Mouse (Mus musculus) stomach, embryonic 16.5 days (tissue): Measurements from ENCODE around the gene Gps2. TPM values are rescaled to one million over a fixed set of nuclear protein-coding genes. Genes with fewer than 3 reads are reported as not detected.

Source experiments
- ATAC-seq: fragments of 200-750 bp; cut with Nextera tagmentation; 2 replicates; pipeline ENCODE4 v1.8.0; 2017; ENCODE audit warnings: moderate number of reproducible peaks, moderate TSS enrichment; ENCODE audit not compliant: insufficient read depth, low FRiP score
- H3K27ac ChIP-seq: fragments of 300-500 bp; sonication (generic); 2 replicates; pipeline ENCODE4 v1.5.1; 2014; ENCODE audit warnings: low read length
- H3K27me3 ChIP-seq: fragments of 300-500 bp; sonication (generic); 2 replicates; pipeline ENCODE4 v1.6.1; 2014; ENCODE audit warnings: low read length, control low read depth, mixed read lengths; ENCODE audit not compliant: control insufficient read depth, insufficient read depth
- H3K36me3 ChIP-seq: fragments of 300-500 bp; sonication (generic); 2 replicates; pipeline ENCODE4 v1.6.1; 2014; ENCODE audit warnings: low read length; ENCODE audit not compliant: control insufficient read depth, insufficient read depth
- H3K4me1 ChIP-seq: fragments of 300-500 bp; sonication (generic); 2 replicates; pipeline ENCODE4 v1.6.1; 2014; ENCODE audit warnings: low read length, control low read depth, mixed read lengths; ENCODE audit not compliant: control insufficient read depth, insufficient read depth
- H3K4me2 ChIP-seq: fragments of 300-500 bp; sonication (generic); 2 replicates; pipeline ENCODE4 v1.6.1; 2014; ENCODE audit warnings: low read depth, low read length, mixed read lengths
- H3K4me3 ChIP-seq: fragments of 300-500 bp; sonication (generic); replicated peaks from 2 replicates; pipeline ENCODE4 v1.5.1; 2014; ENCODE audit warnings: mild to moderate bottlenecking, low read length
- H3K9ac ChIP-seq: fragments of 300-500 bp; sonication (generic); 2 replicates; pipeline ENCODE4 v1.6.1; 2014; ENCODE audit warnings: low read length
- H3K9me3 ChIP-seq: fragments of 300-500 bp; sonication (generic); replicated peaks from 2 replicates; pipeline ENCODE4 v1.6.1; 2016; ENCODE audit warnings: low read length, control low read depth; ENCODE audit not compliant: control insufficient read depth
- WGBS: fragments of 180-500 bp; shearing (Covaris S2); extraction: QIAGEN DNeasy Blood & Tissue Kit; methylation state at CpG from one replicate; pipeline ENCODE4 v1.1.7; 2014; 5-methylcytosine and 5-hydroxymethylcytosine counted together
- polyA plus RNA-seq: library from polyadenylated mRNA; unstranded; fragments of >200 nt; fragmentation: Nextera tagmentation; extraction: Ambion mirVana; gene quantifications from 2 replicates; pipeline ENCODE4 v1.2.1, GENCODE M21; 2015

The Gps2 gene
- polyA plus RNA-seq, 1 experiment from 2014 or later: 63.4 TPM

- Histone ChIP-seq H3K4me1 (peaks cover 27% of the 10 kb centered on the region), H3K9me3 (no peaks in the 10 kb centered on the region), H3K27me3 (no peaks in the 10 kb centered on the region; the same call in 1 of the 2 replicates), H3K4me2 (peak overlapping the region; percentile 100), H3K9ac (peak overlapping the region; percentile 72), H3K4me3 (peak overlapping the region; percentile 52), H3K27ac (no peak overlapping the region), H3K36me3 (no peaks in the 10 kb centered on the region)
- 1% methylated on average over 30 of the region's 30 CpGs for WGBS
- ATAC-seq: peak; percentile 12; the same call in 1 of the 2 replicates
These were observed 22.5 kb downstream of the Gps2 start for GRCm38 (mm10) chr11:69936156-69936555.

GRCm38 (mm10) chr11:69936714-69937347 is 23.1 kb downstream of the Gps2 start:
- 37% methylated on average over 9 of the region's 9 CpGs for WGBS
- no peak for ATAC-seq
- Histone ChIP-seq H3K9me3 (no peaks in the 10 kb centered on the region), H3K9ac (no peak overlapping the region), H3K4me1 (peaks cover 27% of the 10 kb centered on the region), H3K27me3 (no peaks in the 10 kb centered on the region; the same call in 1 of the 2 replicates), H3K36me3 (no peaks in the 10 kb centered on the region), H3K4me3 (no peak overlapping the region), H3K4me2 (peak overlapping the region; percentile 100), H3K27ac (no peak overlapping the region)

GRCm38 (mm10) chr11:69937385-69937784 is 23.7 kb downstream of the Gps2 start:
- WGBS: 30% methylated on average over 4 of the region's 4 CpGs
- H3K27ac ChIP-seq: peak overlapping the region; percentile 7; the same call in 1 of the 2 replicates
- no peaks in the 10 kb centered on the region for H3K36me3 ChIP-seq
- no peaks in the 10 kb centered on the region; the same call in 1 of the 2 replicates for H3K27me3 ChIP-seq
- H3K9ac ChIP-seq: peak overlapping the region; percentile 3; the same call in 1 of the 2 replicates
- peaks cover 27% of the 10 kb centered on the region for H3K4me1 ChIP-seq
- no peak overlapping the region for H3K4me2 ChIP-seq
- no peaks in the 10 kb centered on the region for H3K9me3 ChIP-seq
- ATAC-seq: 0 out of 2 replicates have a peak, but pooled peaks have one; percentile 4
- H3K4me3 ChIP-seq: no peak overlapping the region

- Histone ChIP-seq H3K36me3 (no peaks in the 10 kb centered on the region), H3K4me2 (no peak overlapping the region), H3K27ac (peak overlapping the region; percentile 7; the same call in 1 of the 2 replicates), H3K9ac (peak overlapping the region; percentile 3), H3K4me1 (peaks cover 27% of the 10 kb centered on the region), H3K9me3 (no peaks in the 10 kb centered on the region), H3K27me3 (no peaks in the 10 kb centered on the region; the same call in 1 of the 2 replicates), H3K4me3 (no peak overlapping the region)
- 71% methylated on average over 5 of the region's 5 CpGs for WGBS
- ATAC-seq: no peak
These were observed 24.1 kb downstream of the Gps2 start for GRCm38 (mm10) chr11:69937834-69938233.

- Histone ChIP-seq H3K9me3 (no peaks in the 10 kb centered on the region), H3K4me1 (peaks cover 27% of the 10 kb centered on the region), H3K36me3 (no peaks in the 10 kb centered on the region), H3K4me2 (no peak overlapping the region), H3K4me3 (no peak overlapping the region), H3K9ac (no peak overlapping the region; the same call in 1 of the 2 replicates), H3K27ac (no peak overlapping the region), H3K27me3 (no peaks in the 10 kb centered on the region; the same call in 1 of the 2 replicates)
- 33% methylated on average over 9 of the region's 9 CpGs for WGBS
- no peak for ATAC-seq
These were observed 24.8 kb downstream of the Gps2 start for GRCm38 (mm10) chr11:69938401-69938979.

GRCm38 (mm10) chr11:69939181-69939580 is 25.5 kb downstream of the Gps2 start:
- no peaks in the 10 kb centered on the region for H3K36me3 ChIP-seq
- no peak overlapping the region for H3K4me3 ChIP-seq
- no peak overlapping the region for H3K4me2 ChIP-seq
- no peak for ATAC-seq
- peaks cover 27% of the 10 kb centered on the region for H3K4me1 ChIP-seq
- H3K9me3 ChIP-seq: no peaks in the 10 kb centered on the region
- H3K27me3 ChIP-seq: no peaks in the 10 kb centered on the region; the same call in 1 of the 2 replicates
- no peak overlapping the region for H3K27ac ChIP-seq
- WGBS: 59% methylated on average over 5 of the region's 5 CpGs
- H3K9ac ChIP-seq: no peak overlapping the region

GRCm38 (mm10) chr11:69939731-69940130 is 26.0 kb downstream of the Gps2 start:
- Histone ChIP-seq H3K4me3 (no peak overlapping the region), H3K9ac (no peak overlapping the region), H3K27ac (no peak overlapping the region), H3K27me3 (no peaks in the 10 kb centered on the region; the same call in 1 of the 2 replicates), H3K4me2 (no peak overlapping the region), H3K4me1 (peaks cover 24% of the 10 kb centered on the region), H3K36me3 (0 out of 2 replicates have a peak, but pooled peaks cover 2% of the 10 kb centered on the region), H3K9me3 (no peaks in the 10 kb centered on the region)
- 93% methylated on average over 17 of the region's 17 CpGs for WGBS
- no peak for ATAC-seq

GRCm38 (mm10) chr11:69940962-69941361 is 27.3 kb downstream of the Gps2 start:
- Histone ChIP-seq H3K9ac (no peak overlapping the region), H3K36me3 (0 out of 2 replicates have a peak, but pooled peaks cover 8% of the 10 kb centered on the region), H3K4me2 (no peak overlapping the region), H3K27ac (no peak overlapping the region), H3K9me3 (no peaks in the 10 kb centered on the region), H3K4me3 (no peak overlapping the region), H3K4me1 (peaks cover 17% of the 10 kb centered on the region), H3K27me3 (no peaks in the 10 kb centered on the region; the same call in 1 of the 2 replicates)
- 70% methylated on average over 4 of the region's 4 CpGs for WGBS
- no peak for ATAC-seq

GRCm38 (mm10) chr11:69945216-69945615 is 31.5 kb downstream of the Gps2 start:
- Histone ChIP-seq H3K36me3 (0 out of 2 replicates have a peak, but pooled peaks cover 8% of the 10 kb centered on the region), H3K27ac (no peak overlapping the region), H3K27me3 (no peaks in the 10 kb centered on the region), H3K4me2 (peak overlapping the region; percentile 77; the same call in 1 of the 2 replicates), H3K9ac (0 out of 2 replicates have a peak overlapping the region, but pooled peaks have one; percentile 2), H3K9me3 (no peaks in the 10 kb centered on the region), H3K4me1 (peaks cover 26% of the 10 kb centered on the region), H3K4me3 (peak overlapping the region; percentile 65; the same call in 1 of the 2 replicates)
- WGBS: 73% methylated on average over 13 of the region's 13 CpGs
- no peak for ATAC-seq
